Mouse (Mus musculus): ENCODE results near the gene Nsd2. TPM values are rescaled to one million over a fixed set of nuclear protein-coding genes. Genes with fewer than 3 reads are reported as not detected.

The Nsd2 gene
- polyA plus RNA-seq, 1 experiment from 2014 or later, result 13.9 TPM

- DNase-seq, result no peak
- no peaks in the 10 kb centered on the region for H3K27me3 ChIP-seq (ENCODE audit: insufficient read depth, low read length)
- H3K4me2 ChIP-seq (ENCODE audit: low read depth, low read length), result no peak overlapping the region
- H3K9me3 ChIP-seq (ENCODE audit: low read length), result no peaks in the 10 kb centered on the region
- H3K36me3 ChIP-seq (replicated peaks; ENCODE audit: insufficient read depth, low read length), result peaks cover 66% of the 10 kb centered on the region
- WGBS (ENCODE audit: insufficient replicate concordance), result 100% methylated on average over 1 of the region's 1 CpGs
- H3K4me1 ChIP-seq (ENCODE audit: insufficient read depth), result no peaks in the 10 kb centered on the region
- H3K27ac ChIP-seq (ENCODE audit: low read depth), result no peak overlapping the region
- TF ChIP-seq CTCF (IDR thresholded peaks at IDR 0.05; ENCODE audit: low read depth) (no peak), EP300 (IDR thresholded peaks at IDR 0.05; ENCODE audit: low read depth) (no peak)
- ATAC-seq, result no peak
- H3K9ac ChIP-seq (replicated peaks), result no peak overlapping the region
- H3K4me3 ChIP-seq (ENCODE audit: low read depth, low read length), result no peak overlapping the region
Observed at GRCm38 (mm10) chr5:33875472-33875871, 54.9 kb downstream of the Nsd2 start.

- TF ChIP-seq CTCF (IDR thresholded peaks at IDR 0.05; ENCODE audit: low read depth) (no peak), EP300 (IDR thresholded peaks at IDR 0.05; ENCODE audit: low read depth) (no peak)
- no peak overlapping the region for H3K4me2 ChIP-seq (ENCODE audit: low read depth, low read length)
- no peaks in the 10 kb centered on the region for H3K27me3 ChIP-seq (ENCODE audit: insufficient read depth, low read length)
- no peak overlapping the region for H3K4me3 ChIP-seq (ENCODE audit: low read depth, low read length)
- no peaks in the 10 kb centered on the region for H3K9me3 ChIP-seq (ENCODE audit: low read length)
- H3K9ac ChIP-seq (replicated peaks), result no peak overlapping the region
- ATAC-seq (no peak), DNase-seq (no peak)
- no peak overlapping the region for H3K27ac ChIP-seq (ENCODE audit: low read depth)
- peaks cover 78% of the 10 kb centered on the region for H3K36me3 ChIP-seq (replicated peaks; ENCODE audit: insufficient read depth, low read length)
- H3K4me1 ChIP-seq (ENCODE audit: insufficient read depth), result no peaks in the 10 kb centered on the region
- 94% methylated on average over 4 of the region's 4 CpGs for WGBS (ENCODE audit: insufficient replicate concordance)
Observed at GRCm38 (mm10) chr5:33881118-33881517, 60.6 kb downstream of the Nsd2 start.

- ATAC-seq (no peak), DNase-seq (no peak)
- TF ChIP-seq CTCF (IDR thresholded peaks at IDR 0.05; ENCODE audit: low read depth), result no peak
- Histone ChIP-seq H3K4me1 (ENCODE audit: insufficient read depth) (no peaks in the 10 kb centered on the region), H3K27me3 (ENCODE audit: insufficient read depth, low read length) (no peaks in the 10 kb centered on the region), H3K4me2 (ENCODE audit: low read depth, low read length) (no peak overlapping the region), H3K4me3 (ENCODE audit: low read depth, low read length) (no peak overlapping the region), H3K27ac (ENCODE audit: low read depth) (no peak overlapping the region), H3K9me3 (ENCODE audit: low read length) (no peaks in the 10 kb centered on the region), H3K36me3 (replicated peaks; ENCODE audit: insufficient read depth, low read length) (peaks cover 85% of the 10 kb centered on the region), H3K9ac (replicated peaks) (no peak overlapping the region)
- 90% methylated on average over 6 of the region's 6 CpGs for WGBS (ENCODE audit: insufficient replicate concordance)
Observed at GRCm38 (mm10) chr5:33893406-33893805, 72.9 kb downstream of the Nsd2 start.

GRCm38 (mm10) chr5:33895116-33895515, 74.6 kb downstream of the Nsd2 start:
- no peak overlapping the region for H3K27ac ChIP-seq (ENCODE audit: low read depth)
- no peak for TF ChIP-seq EP300 (IDR thresholded peaks at IDR 0.05; ENCODE audit: low read depth)
- TF ChIP-seq CTCF (IDR thresholded peaks at IDR 0.05; ENCODE audit: low read depth), result no peak

GRCm38 (mm10) chr5:33897158-33897557, 76.6 kb downstream of the Nsd2 start:
- ATAC-seq (no peak), DNase-seq (no peak)
- TF ChIP-seq EP300 (IDR thresholded peaks at IDR 0.05; ENCODE audit: low read depth), result no peak
- no peak for TF ChIP-seq CTCF (IDR thresholded peaks at IDR 0.05; ENCODE audit: low read depth)
- H3K4me2 ChIP-seq (ENCODE audit: low read depth, low read length), result no peak overlapping the region
- no peak overlapping the region for H3K9ac ChIP-seq (replicated peaks)
- H3K4me1 ChIP-seq (ENCODE audit: insufficient read depth), result no peaks in the 10 kb centered on the region
- peaks cover 89% of the 10 kb centered on the region for H3K36me3 ChIP-seq (replicated peaks; ENCODE audit: insufficient read depth, low read length)
- H3K9me3 ChIP-seq (ENCODE audit: low read length), result no peaks in the 10 kb centered on the region
- H3K27ac ChIP-seq (ENCODE audit: low read depth), result no peak overlapping the region
- H3K27me3 ChIP-seq (ENCODE audit: insufficient read depth, low read length), result no peaks in the 10 kb centered on the region
- H3K4me3 ChIP-seq (ENCODE audit: low read depth, low read length), result no peak overlapping the region
- 85% methylated on average over 2 of the region's 2 CpGs for WGBS (ENCODE audit: insufficient replicate concordance)

More at GRCm38 (mm10) chr5:33895116-33895515, 74.6 kb downstream of the Nsd2 start:
- WGBS (ENCODE audit: insufficient replicate concordance), result 88% methylated on average over 9 of the region's 9 CpGs
- no peaks in the 10 kb centered on the region for H3K9me3 ChIP-seq (ENCODE audit: low read length)
- ATAC-seq (no peak), DNase-seq (no peak)
- no peaks in the 10 kb centered on the region for H3K27me3 ChIP-seq (ENCODE audit: insufficient read depth, low read length)
- peaks cover 87% of the 10 kb centered on the region for H3K36me3 ChIP-seq (replicated peaks; ENCODE audit: insufficient read depth, low read length)
- H3K4me1 ChIP-seq (ENCODE audit: insufficient read depth), result no peaks in the 10 kb centered on the region
- H3K9ac ChIP-seq (replicated peaks), result no peak overlapping the region
- H3K4me2 ChIP-seq (ENCODE audit: low read depth, low read length), result no peak overlapping the region
- H3K4me3 ChIP-seq (ENCODE audit: low read depth, low read length), result no peak overlapping the region

- no peak for ATAC-seq
- no peak for DNase-seq
- peaks cover 86% of the 10 kb centered on the region for H3K36me3 ChIP-seq (replicated peaks; ENCODE audit: insufficient read depth, low read length)
- no peaks in the 10 kb centered on the region for H3K27me3 ChIP-seq (ENCODE audit: insufficient read depth, low read length)
- no peak overlapping the region for H3K27ac ChIP-seq (ENCODE audit: low read depth)
- WGBS (ENCODE audit: insufficient replicate concordance), result 91% methylated on average over 9 of the region's 9 CpGs
- no peak overlapping the region for H3K4me2 ChIP-seq (ENCODE audit: low read depth, low read length)
- no peaks in the 10 kb centered on the region for H3K9me3 ChIP-seq (ENCODE audit: low read length)
- no peak for TF ChIP-seq EP300 (IDR thresholded peaks at IDR 0.05; ENCODE audit: low read depth)
- TF ChIP-seq CTCF (IDR thresholded peaks at IDR 0.05; ENCODE audit: low read depth), result no peak
- no peaks in the 10 kb centered on the region for H3K4me1 ChIP-seq (ENCODE audit: insufficient read depth)
- no peak overlapping the region for H3K4me3 ChIP-seq (ENCODE audit: low read depth, low read length)
- H3K9ac ChIP-seq (replicated peaks), result no peak overlapping the region
Observed at GRCm38 (mm10) chr5:33898671-33899070, 78.1 kb downstream of the Nsd2 start.

- 84% methylated on average over 3 of the region's 3 CpGs for WGBS (ENCODE audit: insufficient replicate concordance)
- TF ChIP-seq EP300 (IDR thresholded peaks at IDR 0.05; ENCODE audit: low read depth) (no peak), CTCF (IDR thresholded peaks at IDR 0.05; ENCODE audit: low read depth) (no peak)
- H3K27ac ChIP-seq (ENCODE audit: low read depth), result no peak overlapping the region
Observed at GRCm38 (mm10) chr5:33899245-33899644, 78.7 kb downstream of the Nsd2 start.

More at GRCm38 (mm10) chr5:33899245-33899644, 78.7 kb downstream of the Nsd2 start:
- Histone ChIP-seq H3K36me3 (replicated peaks; ENCODE audit: insufficient read depth, low read length) (peaks cover 80% of the 10 kb centered on the region), H3K4me1 (ENCODE audit: insufficient read depth) (no peaks in the 10 kb centered on the region), H3K9ac (replicated peaks) (no peak overlapping the region), H3K27me3 (ENCODE audit: insufficient read depth, low read length) (no peaks in the 10 kb centered on the region), H3K9me3 (ENCODE audit: low read length) (no peaks in the 10 kb centered on the region), H3K4me3 (ENCODE audit: low read depth, low read length) (no peak overlapping the region), H3K4me2 (ENCODE audit: low read depth, low read length) (no peak overlapping the region)
- DNase-seq (no peak), ATAC-seq (no peak)

All from liver, postnatal 0 days (tissue).